Mouse (Mus musculus) CH12.LX (cell line): ENCODE results near the gene Pom121. TPM values are rescaled to one million over a fixed set of nuclear protein-coding genes. Genes with fewer than 3 reads are reported as not detected.

Experiments
- DNase-seq: peaks from one replicate; pipeline ENCODE4 v3.0.0-alpha.2; 2013; ENCODE audit errors: extremely low read depth
- H3K27ac ChIP-seq: 2 replicates; pipeline ENCODE4 v1.5.1; 2012; ENCODE audit warnings: low read depth, mild to moderate bottlenecking, control low read depth, moderate library complexity; ENCODE audit not compliant: insufficient read depth
- H3K27me3 ChIP-seq: replicated peaks from 2 replicates; pipeline ENCODE3; 2012; ENCODE audit warnings: inconsistent platforms
- H3K36me3 ChIP-seq, 2 experiments: replicated peaks in 1 of 2; 2 replicates each; pipeline versions ENCODE3 to v1.6.1; 2012; ENCODE audit warnings: inconsistent platforms in 1 of 2, low read length in 1 of 2, mild to moderate bottlenecking in 1 of 2, mixed read lengths in 1 of 2, moderate library complexity in 1 of 2; ENCODE audit not compliant: control insufficient read depth in 1 of 2, insufficient read depth in 1 of 2
- H3K4me1 ChIP-seq, 2 experiments: 2 replicates each; pipeline ENCODE4 v1.6.1; 2012; ENCODE audit warnings: inconsistent platforms in 1 of 2, moderate library complexity in 1 of 2; ENCODE audit not compliant: insufficient read depth in 2 of 2, control insufficient read depth in 1 of 2
- H3K4me2 ChIP-seq: 2 replicates; pipeline ENCODE4 v1.6.1; 2012; ENCODE audit warnings: low read depth, mild to moderate bottlenecking, control low read depth; ENCODE audit not compliant: poor library complexity, insufficient read depth, severe bottlenecking
- H3K4me3 ChIP-seq, 3 experiments: fragments of 150-350 bp in 1 of 3; sonication (generic) in 1 of 3; replicated peaks in 1 of 3; 2 replicates each; pipeline versions ENCODE3 to v1.5.1; 2011 to 2012; ENCODE audit warnings: low read depth in 2 of 3, low read length in 2 of 3, mild to moderate bottlenecking in 2 of 3, moderate library complexity in 2 of 3, control low read depth in 1 of 3, improper control_type of control experiment in 1 of 3, inconsistent platforms in 1 of 3, mixed read lengths in 1 of 3; ENCODE audit not compliant: poor library complexity in 1 of 3
- H3K79me2 ChIP-seq: replicated peaks from 2 replicates; pipeline ENCODE4 v1.6.1; 2012; ENCODE audit warnings: mild to moderate bottlenecking, moderate library complexity; ENCODE audit not compliant: control insufficient read depth, poor library complexity, insufficient read depth, severe bottlenecking; ENCODE audit errors: extremely low read depth
- H3K9ac ChIP-seq: 2 replicates; pipeline ENCODE4 v1.6.1; 2012; ENCODE audit warnings: low read depth, mild to moderate bottlenecking, control low read depth, moderate library complexity; ENCODE audit not compliant: insufficient read depth
- H3K9me3 ChIP-seq: replicated peaks from 2 replicates; pipeline ENCODE3; 2012; ENCODE audit warnings: low read length, inconsistent platforms, mixed read lengths
- CHD1 ChIP-seq: IDR thresholded peaks from 2 replicates; pipeline ENCODE4 v1.6.1; 2012; ENCODE audit warnings: low read depth, low read length, improper control_type of control experiment, inconsistent platforms
- CHD2 ChIP-seq: IDR thresholded peaks from 2 replicates; pipeline ENCODE4 v1.6.1; 2011; ENCODE audit warnings: low read length, improper control_type of control experiment
- CTCF ChIP-seq, 2 experiments: IDR thresholded peaks in 1 of 2; conservative IDR thresholded peaks in 1 of 2; 2 replicates each; pipeline ENCODE4 v1.5.1; 2011 to 2012; ENCODE audit warnings: low read depth in 2 of 2, low read length in 2 of 2, improper control_type of control experiment in 1 of 2, inconsistent platforms in 1 of 2, mild to moderate bottlenecking in 1 of 2, moderate library complexity in 1 of 2
- E2F4 ChIP-seq: IDR thresholded peaks from 2 replicates; pipeline ENCODE4 v1.6.1; 2011; ENCODE audit warnings: low read depth, low read length, improper control_type of control experiment; ENCODE audit not compliant: insufficient replicate concordance
- ELF1 ChIP-seq: IDR thresholded peaks from 2 replicates; pipeline ENCODE4 v1.6.1; 2014; ENCODE audit warnings: low read depth, mild to moderate bottlenecking, inconsistent platforms, low read length, improper control_type of control experiment
- EP300 ChIP-seq: IDR thresholded peaks from 2 replicates; pipeline ENCODE4 v1.6.1; 2011; ENCODE audit warnings: low read length, improper control_type of control experiment
- ETS1 ChIP-seq: conservative IDR thresholded peaks from 2 replicates; pipeline ENCODE4 v1.6.1; 2012; ENCODE audit warnings: low read depth, mild to moderate bottlenecking, inconsistent platforms, low read length, improper control_type of control experiment, moderate library complexity
- GABPA ChIP-seq: IDR thresholded peaks from 2 replicates; pipeline ENCODE4 v1.6.1; 2012; ENCODE audit warnings: low read depth, low read length, improper control_type of control experiment, inconsistent platforms; ENCODE audit not compliant: insufficient replicate concordance
- HCFC1 ChIP-seq: IDR thresholded peaks from 2 replicates; pipeline ENCODE4 v1.6.1; 2012; ENCODE audit warnings: low read depth, mild to moderate bottlenecking, inconsistent platforms, low read length, improper control_type of control experiment
- JUN ChIP-seq: IDR thresholded peaks from 2 replicates; pipeline ENCODE4 v1.6.1; 2011; ENCODE audit warnings: low read depth, mild to moderate bottlenecking, low read length, improper control_type of control experiment, moderate library complexity; ENCODE audit not compliant: insufficient read depth
- JUND ChIP-seq: conservative IDR thresholded peaks from 2 replicates; pipeline ENCODE4 v1.6.1; 2011; ENCODE audit warnings: low read depth, low read length, improper control_type of control experiment
- KAT2A ChIP-seq: IDR thresholded peaks from 2 replicates; pipeline ENCODE4 v1.6.1; 2012; ENCODE audit warnings: low read length, improper control_type of control experiment, inconsistent platforms; ENCODE audit not compliant: insufficient replicate concordance
- MAX ChIP-seq: IDR thresholded peaks from 2 replicates; pipeline ENCODE4 v1.6.1; 2011; ENCODE audit warnings: low read length, improper control_type of control experiment
- MEF2A ChIP-seq: IDR thresholded peaks from 2 replicates; pipeline ENCODE4 v1.6.1; 2014; ENCODE audit warnings: low read depth, mild to moderate bottlenecking, inconsistent platforms, low read length, improper control_type of control experiment, borderline replicate concordance
- NRF1 ChIP-seq: IDR thresholded peaks from 2 replicates; pipeline ENCODE4 v1.6.1; 2014; ENCODE audit warnings: low read depth, mild to moderate bottlenecking, inconsistent platforms, low read length, improper control_type of control experiment, moderate library complexity
- POLR2A ChIP-seq: IDR thresholded peaks from 2 replicates; pipeline ENCODE4 v1.6.1; 2011; ENCODE audit warnings: low read depth, mild to moderate bottlenecking, improper control_type of control experiment, low read length
- POLR2AphosphoS2 ChIP-seq: IDR thresholded peaks from 2 replicates; pipeline ENCODE4 v1.6.1; 2011; ENCODE audit warnings: low read depth, low read length, improper control_type of control experiment
- RCOR1 ChIP-seq: conservative IDR thresholded peaks from 2 replicates; pipeline ENCODE4 v1.6.1; 2012; ENCODE audit warnings: low read depth, mild to moderate bottlenecking, inconsistent platforms, low read length, improper control_type of control experiment
- TBP ChIP-seq: conservative IDR thresholded peaks from 2 replicates; pipeline ENCODE4 v1.6.1; 2011; ENCODE audit warnings: low read depth, low read length, improper control_type of control experiment
- TCF12 ChIP-seq: IDR thresholded peaks from 2 replicates; pipeline ENCODE4 v1.6.1; 2014; ENCODE audit warnings: low read depth, mild to moderate bottlenecking, inconsistent platforms, low read length, improper control_type of control experiment
- UBTF ChIP-seq: IDR thresholded peaks from 2 replicates; pipeline ENCODE4 v1.6.1; 2012; ENCODE audit warnings: low read depth, mild to moderate bottlenecking, inconsistent platforms, low read length, improper control_type of control experiment, moderate library complexity
- USF1 ChIP-seq: IDR thresholded peaks from 2 replicates; pipeline ENCODE4 v1.6.1; 2014; ENCODE audit warnings: low read depth, mild to moderate bottlenecking, inconsistent platforms, low read length, improper control_type of control experiment
- USF2 ChIP-seq: conservative IDR thresholded peaks from 2 replicates; pipeline ENCODE4 v1.6.1; 2011; ENCODE audit warnings: low read depth, low read length, improper control_type of control experiment
- ZMIZ1 ChIP-seq: IDR thresholded peaks from 2 replicates; pipeline ENCODE4 v1.6.1; 2012; ENCODE audit warnings: low read depth, mild to moderate bottlenecking, inconsistent platforms, low read length, improper control_type of control experiment
- dilution Hi-C: fragments of 300-500 bp; cut with MboI; formaldehyde crosslinking; loops from 2 replicates; pipeline ENCODE4 v1.14.3; 2020; ENCODE audit warnings: low sequenced_read_pairs; ENCODE audit not compliant: extremely low pct_unique_long_range_greater_than_20kb, extremely low pct_ligation_motif_present
- in situ Hi-C: fragments of 300-500 bp; cut with MboI; formaldehyde crosslinking; loops from 3 replicates; pipeline ENCODE4 v1.14.3; 2019; ENCODE audit warnings: low sequenced_read_pairs, low pct_ligation_motif_present, low pct_unique_long_range_greater_than_20kb, mixed read lengths
- polyA plus RNA-seq: library from polyadenylated mRNA; unstranded; fragments of >175 nt; gene quantifications from 2 replicates; pipeline ENCODE4 v1.2.1, GENCODE M21; 2012; ENCODE audit warnings: low read depth; ENCODE audit not compliant: insufficient read length
- total RNA-seq, 2 experiments: library from RNA; depleted of rRNA; stranded (reverse); fragments of 300-350 nt in 1 of 2; fragments of >200 nt in 1 of 2; gene quantifications; 2 replicates each; pipeline ENCODE4 v1.2.3; 2012 to 2014

The Pom121 gene
- total and polyA plus RNA-seq, 3 experiments: 3.4 to 54.0 (median 10.4) TPM

- no peak overlapping the region for H3K4me3 ChIP-seq
- H3K4me1 ChIP-seq: no peaks in the 10 kb centered on the region
- H3K4me2 ChIP-seq: no peak overlapping the region
- peaks cover 4% of the 10 kb centered on the region for H3K9me3 ChIP-seq
- H3K79me2 ChIP-seq: no peaks in the 10 kb centered on the region
- dilution Hi-C loops: no loop called here
- H3K27me3 ChIP-seq: peaks cover 52% of the 10 kb centered on the region
- DNase-seq: no peak
- in situ Hi-C loops: no loop called here
- no peak overlapping the region for H3K27ac ChIP-seq
- no peak for TF ChIP-seq RCOR1
- TF ChIP-seq KAT2A: no peak
- no peak for TF ChIP-seq CHD2
- no peak for TF ChIP-seq JUND
- TF ChIP-seq POLR2AphosphoS2: no peak
- no peak for TF ChIP-seq POLR2A
- no peak for TF ChIP-seq USF2
- no peak for TF ChIP-seq JUN
- TF ChIP-seq EP300: no peak
- TF ChIP-seq NRF1: no peak
- no peak for TF ChIP-seq E2F4
- no peak for TF ChIP-seq USF1
- TF ChIP-seq UBTF: no peak
- no peak for TF ChIP-seq CHD1
- TF ChIP-seq ZMIZ1: no peak
- TF ChIP-seq TCF12: no peak
- TF ChIP-seq GABPA: no peak
- TF ChIP-seq ELF1: no peak
- H3K9ac ChIP-seq: no peak overlapping the region
- no peaks in the 10 kb centered on the region for H3K36me3 ChIP-seq
Measured at GRCm38 (mm10) chr5:135357556-135357955, 36.8 kb downstream of the Pom121 start.

- Histone ChIP-seq H3K36me3 (no peaks in the 10 kb centered on the region), H3K9ac (no peak overlapping the region), H3K9me3 (peaks cover 4% of the 10 kb centered on the region), H3K27ac (no peak overlapping the region), H3K4me3 (no peak overlapping the region), H3K27me3 (peaks cover 59% of the 10 kb centered on the region), H3K79me2 (no peaks in the 10 kb centered on the region), H3K4me2 (no peak overlapping the region), H3K4me1 (peaks cover 0 to 3% of the 10 kb centered on the region in 2 experiments; a peak in 1 of 4 replicates)
- dilution Hi-C loops (no loop called here), in situ Hi-C loops (no loop called here)
- TF ChIP-seq MAX: no peak
- no peak for TF ChIP-seq UBTF
- no peak for TF ChIP-seq USF1
- TF ChIP-seq CTCF (conservative IDR thresholded peaks at IDR 0.05 in 1 of 2, IDR thresholded peaks at IDR 0.05 in 1 of 2; ENCODE audit: low read depth in 2 of 2, low read length in 2 of 2): no peak
- no peak for TF ChIP-seq TBP
- no peak for TF ChIP-seq TCF12
- TF ChIP-seq HCFC1: no peak
- TF ChIP-seq RCOR1: no peak
- TF ChIP-seq ETS1: no peak
- no peak for TF ChIP-seq CHD2
- TF ChIP-seq NRF1: no peak
- no peak for TF ChIP-seq MEF2A
- DNase-seq: no peak
Measured at GRCm38 (mm10) chr5:135356090-135356489, 38.3 kb downstream of the Pom121 start.
